Mouse (Mus musculus) hindbrain, embryonic 11.5 days (tissue): ENCODE data around the gene Myh9. TPM values are rescaled to one million over a fixed set of nuclear protein-coding genes. Genes with fewer than 3 reads are reported as not detected.

Experiments
- ATAC-seq: fragments of 200-750 bp; cut with Nextera tagmentation; 2 replicates; pipeline ENCODE4 v1.8.0; 2017; ENCODE audit warnings: mild to moderate bottlenecking, moderate TSS enrichment, moderate library complexity; ENCODE audit not compliant: low FRiP score
- DNase-seq: peaks from one replicate; pipeline ENCODE4 v3.0.0-alpha.2; 2015; ENCODE audit warnings: low spot score
- H3K27ac ChIP-seq: fragments of 300-500 bp; sonication (generic); 2 replicates; pipeline ENCODE4 v1.5.1; 2014; ENCODE audit warnings: mild to moderate bottlenecking, low read depth, low read length
- H3K27me3 ChIP-seq: fragments of 300-500 bp; sonication (generic); 2 replicates; pipeline ENCODE4 v1.6.1; 2014; ENCODE audit warnings: mild to moderate bottlenecking, low read length, moderate library complexity, mixed read lengths; ENCODE audit not compliant: control insufficient read depth, insufficient read depth
- H3K36me3 ChIP-seq: fragments of 300-500 bp; sonication (generic); 2 replicates; pipeline ENCODE4 v1.6.1; 2014; ENCODE audit warnings: mild to moderate bottlenecking, low read length, moderate library complexity, mixed read lengths; ENCODE audit not compliant: control insufficient read depth, insufficient read depth
- H3K4me1 ChIP-seq: fragments of 300-500 bp; sonication (generic); replicated peaks from 2 replicates; pipeline ENCODE4 v1.6.1; 2014; ENCODE audit warnings: low read length, mixed read lengths; ENCODE audit not compliant: control insufficient read depth, insufficient read depth
- H3K4me2 ChIP-seq: fragments of 300-500 bp; sonication (generic); replicated peaks from 2 replicates; pipeline ENCODE4 v1.6.1; 2014; ENCODE audit warnings: mild to moderate bottlenecking, low read depth, low read length
- H3K4me3 ChIP-seq: fragments of 300-500 bp; sonication (generic); 2 replicates; pipeline ENCODE4 v1.5.1; 2014; ENCODE audit warnings: low read depth, low read length
- H3K9ac ChIP-seq: fragments of 300-500 bp; sonication (generic); 2 replicates; pipeline ENCODE4 v1.6.1; 2014; ENCODE audit warnings: low read depth, low read length
- H3K9me3 ChIP-seq: fragments of 300-500 bp; sonication (generic); 2 replicates; pipeline ENCODE4 v1.6.1; 2016; ENCODE audit warnings: low read length; ENCODE audit not compliant: control insufficient read depth
- WGBS: fragments of 180-500 bp; shearing (Covaris S2); extraction: QIAGEN DNeasy Blood & Tissue Kit; methylation state at CpG from one replicate; pipeline ENCODE4 v1.1.7; 2014; 5-methylcytosine and 5-hydroxymethylcytosine counted together
- polyA plus RNA-seq: library from polyadenylated mRNA; unstranded; fragments of >200 nt; fragmentation: Nextera tagmentation; extraction: Ambion mirVana; gene quantifications from 2 replicates; pipeline ENCODE4 v1.2.1, GENCODE M21; 2014

Gene Myh9
- polyA plus RNA-seq, 1 experiment from 2014 or later = 29.8 TPM

DNA sequence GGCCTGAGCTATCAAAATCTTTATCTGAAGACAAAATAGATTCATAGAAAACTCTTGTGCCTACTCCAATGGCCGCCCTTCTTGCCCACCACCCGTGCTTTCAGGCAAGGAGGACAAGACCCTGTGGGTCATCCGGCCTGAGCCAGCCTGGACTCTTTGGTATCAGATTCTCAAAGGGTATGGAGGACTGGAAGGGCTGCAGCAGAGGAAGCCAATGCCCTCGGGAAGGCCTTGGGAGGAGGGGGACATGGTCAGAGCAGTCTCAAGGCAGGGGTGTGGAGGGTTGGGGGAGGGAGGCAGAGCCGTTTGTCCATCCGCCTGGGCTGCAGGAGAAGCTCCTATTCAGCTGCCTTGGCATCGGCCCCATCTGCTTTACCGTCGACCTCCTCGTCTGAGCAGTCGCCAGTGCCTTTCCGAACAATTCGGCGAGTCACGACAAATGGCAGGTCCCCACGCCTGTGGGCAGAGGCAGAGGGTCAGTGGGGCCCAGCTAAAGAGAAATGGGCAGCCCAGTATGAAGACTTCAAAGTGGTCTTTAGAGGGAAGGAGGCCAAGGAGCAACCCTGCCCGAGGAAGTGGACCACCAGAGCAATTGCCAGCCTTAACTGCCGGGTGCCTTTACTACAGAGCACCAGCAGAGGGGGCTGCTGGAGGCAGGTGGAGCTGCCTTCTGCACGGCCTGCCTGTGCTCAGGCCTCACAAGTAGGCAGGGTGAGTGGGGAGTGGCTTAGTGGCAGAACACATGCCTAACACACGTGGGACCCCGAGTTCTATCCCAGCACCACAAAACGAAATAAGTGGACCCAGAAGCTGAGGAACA, 80.2 kb downstream of the Myh9 start:
- no peak overlapping the region for H3K4me3 ChIP-seq
- H3K9ac ChIP-seq = no peak overlapping the region
- 80% methylated on average over 22 of the region's 22 CpGs for WGBS
- 0 out of 2 replicates have a peak, but pooled peaks cover 2% of the 10 kb centered on the region for H3K4me1 ChIP-seq
- H3K27ac ChIP-seq = no peak overlapping the region
- H3K9me3 ChIP-seq = no peaks in the 10 kb centered on the region
- no peak overlapping the region for H3K4me2 ChIP-seq
- DNase-seq (peak; percentile 57), ATAC-seq (no peak)
- peaks cover 9% of the 10 kb centered on the region for H3K36me3 ChIP-seq
- no peaks in the 10 kb centered on the region for H3K27me3 ChIP-seq

DNA sequence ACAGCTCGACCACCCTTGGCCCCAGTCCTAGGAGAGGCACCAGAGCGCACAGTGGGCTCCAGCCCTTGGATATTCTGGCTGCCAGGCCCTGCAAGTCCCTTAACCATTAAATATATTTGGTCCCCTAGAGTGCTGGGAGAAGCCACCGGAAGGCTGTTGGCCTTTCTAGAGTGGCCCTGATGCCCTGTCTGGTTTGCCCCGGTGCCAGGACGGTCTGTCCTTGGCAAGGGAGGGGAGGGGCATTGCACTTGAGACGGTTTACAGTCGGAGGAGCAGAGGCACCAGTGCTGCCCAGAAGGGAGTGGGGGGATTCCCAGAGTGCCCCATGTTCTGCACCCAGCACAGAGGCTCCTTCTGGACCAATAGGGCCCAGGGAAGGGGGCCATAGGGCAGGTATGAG, 80.9 kb downstream of the Myh9 start:
- H3K36me3 ChIP-seq = peaks cover 8% of the 10 kb centered on the region; the same call in 1 of the 2 replicates
- 0 out of 2 replicates have a peak, but pooled peaks cover 2% of the 10 kb centered on the region for H3K4me1 ChIP-seq
- DNase-seq = no peak
- no peaks in the 10 kb centered on the region for H3K9me3 ChIP-seq
- H3K27me3 ChIP-seq = no peaks in the 10 kb centered on the region
- no peak overlapping the region for H3K9ac ChIP-seq
- 96% methylated on average over 7 of the region's 7 CpGs for WGBS
- no peak overlapping the region for H3K4me3 ChIP-seq
- ATAC-seq = no peak
- no peak overlapping the region for H3K27ac ChIP-seq
- no peak overlapping the region for H3K4me2 ChIP-seq

DNA sequence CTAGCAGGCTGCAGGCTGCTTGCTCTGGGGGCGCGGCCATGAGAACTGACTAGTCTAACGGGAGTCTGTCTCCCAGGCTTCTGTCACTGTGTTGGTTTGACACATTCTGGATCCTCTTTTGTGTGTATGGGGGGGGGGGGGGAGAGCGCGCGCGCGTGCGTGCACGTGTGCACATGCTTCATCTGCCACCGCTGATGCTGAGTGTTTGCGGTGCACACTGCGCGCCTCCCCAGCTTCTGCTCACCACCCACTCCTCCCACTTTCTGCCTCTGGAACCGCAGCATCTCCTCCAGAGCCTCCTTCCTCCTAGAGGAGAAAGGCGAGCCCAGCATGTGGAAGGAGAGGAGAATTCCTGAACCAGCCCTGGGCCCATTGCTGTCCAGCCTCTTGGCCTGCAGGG, 81.9 kb downstream of the Myh9 start:
- Histone ChIP-seq H3K9me3 (no peaks in the 10 kb centered on the region), H3K4me1 (0 out of 2 replicates have a peak, but pooled peaks cover 2% of the 10 kb centered on the region), H3K9ac (no peak overlapping the region), H3K27me3 (no peaks in the 10 kb centered on the region), H3K27ac (no peak overlapping the region), H3K4me3 (no peak overlapping the region), H3K4me2 (no peak overlapping the region), H3K36me3 (peaks cover 4% of the 10 kb centered on the region; the same call in 1 of the 2 replicates)
- DNase-seq (no peak), ATAC-seq (no peak)
- 96% methylated on average over 16 of the region's 16 CpGs for WGBS

DNA sequence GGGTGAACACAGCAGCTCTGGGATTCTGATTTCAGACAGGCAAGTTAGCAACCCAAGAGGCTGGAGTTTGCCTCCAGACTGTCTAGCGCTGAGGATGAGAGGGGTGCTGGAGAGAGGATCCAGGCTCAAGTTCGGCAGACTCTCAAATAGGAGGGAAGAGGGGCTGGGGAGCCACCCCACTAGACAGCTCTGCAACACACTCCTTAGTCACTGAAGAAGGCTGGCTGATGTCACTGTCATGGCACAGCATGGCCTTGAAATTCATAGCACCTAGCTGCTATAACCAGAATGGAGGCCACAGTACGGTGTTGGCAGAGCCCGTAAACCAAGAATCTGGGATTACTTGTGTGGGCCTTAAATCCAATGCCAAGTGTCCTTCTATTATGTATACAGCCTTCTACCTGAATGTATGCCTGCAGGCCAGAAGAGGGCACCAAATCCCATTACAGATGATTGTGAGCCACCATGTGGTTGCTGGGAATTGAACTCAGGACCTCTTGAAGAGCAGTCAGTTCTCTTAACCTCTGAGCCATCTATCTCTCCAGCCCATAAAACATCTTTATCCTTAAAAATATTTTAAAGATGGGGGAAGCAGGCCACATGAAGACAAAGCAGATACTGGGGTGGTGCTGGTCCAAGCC, 84.3 kb downstream of the Myh9 start:
- no peak overlapping the region for H3K4me2 ChIP-seq
- 0 out of 2 replicates have a peak, but pooled peaks cover 2% of the 10 kb centered on the region for H3K4me1 ChIP-seq
- H3K4me3 ChIP-seq = no peak overlapping the region
- H3K9me3 ChIP-seq = no peaks in the 10 kb centered on the region
- H3K9ac ChIP-seq = no peak overlapping the region
- 84% methylated on average over 4 of the region's 4 CpGs for WGBS
- ATAC-seq (no peak), DNase-seq (no peak)
- no peak overlapping the region for H3K27ac ChIP-seq
- no peaks in the 10 kb centered on the region for H3K36me3 ChIP-seq
- no peaks in the 10 kb centered on the region for H3K27me3 ChIP-seq

DNA sequence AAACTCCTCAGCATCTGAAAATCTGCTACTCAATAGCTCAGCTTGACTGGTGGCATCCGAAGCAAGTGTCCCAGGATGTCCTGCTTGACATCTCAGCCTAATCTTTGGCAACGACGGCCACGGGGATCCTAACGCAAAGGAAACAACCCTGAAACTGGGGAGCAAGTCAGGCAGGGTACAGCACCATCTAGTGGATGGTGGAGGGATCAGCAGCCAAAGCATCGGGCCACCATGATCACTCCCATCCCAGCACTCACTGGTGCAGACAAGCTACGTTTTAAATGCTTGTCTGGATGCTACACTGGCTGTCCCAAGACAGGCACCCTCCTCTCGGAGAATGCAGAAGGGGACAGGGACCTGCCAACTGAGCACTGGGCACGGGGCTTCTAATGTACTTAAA, 85.1 kb downstream of the Myh9 start, which contains the start of gene Apol8:
Apol8 (minus strand) TSS at position 156 of the 400 bp plus-strand sequence.
- 0 out of 2 replicates have a peak, but pooled peaks cover 2% of the 10 kb centered on the region for H3K4me1 ChIP-seq
- no peak within 1 kb of the TSS for H3K4me3 ChIP-seq
- no peaks in the 10 kb centered on the region for H3K9me3 ChIP-seq
- no peaks in the 10 kb centered on the region for H3K36me3 ChIP-seq
- DNase-seq (peak; percentile 83), ATAC-seq (no peak)
- no peaks in the 10 kb centered on the region for H3K27me3 ChIP-seq
- 0 out of 2 replicates have a peak within 1 kb of the TSS, but pooled peaks have one; percentile 5 for H3K4me2 ChIP-seq
- H3K9ac ChIP-seq = no peak within 1 kb of the TSS
- no peak within 1 kb of the TSS for H3K27ac ChIP-seq
- 10% methylated on average over 9 of the region's 9 CpGs for WGBS

DNA sequence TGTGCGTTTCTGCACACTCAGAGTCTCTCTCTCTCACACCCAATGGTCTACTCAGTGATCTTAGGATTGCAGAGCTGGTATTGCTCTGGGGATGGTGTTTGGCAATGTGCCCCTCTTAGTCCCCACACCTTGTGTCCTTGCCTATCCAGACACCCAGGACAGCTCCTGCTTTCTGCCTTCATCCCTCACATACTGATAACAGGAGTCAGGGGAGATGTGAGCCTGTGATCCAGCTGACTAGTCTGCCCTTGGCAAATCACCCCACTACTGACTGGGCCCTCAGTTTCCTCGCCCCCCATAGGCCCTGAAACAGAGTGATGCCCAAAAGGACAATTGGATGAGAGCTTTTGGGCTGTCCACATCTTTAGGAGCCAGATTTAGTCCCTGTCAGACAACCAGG, 85.9 kb downstream of the Myh9 start:
- H3K9ac ChIP-seq = no peak overlapping the region
- H3K27me3 ChIP-seq = no peaks in the 10 kb centered on the region
- ATAC-seq (no peak), DNase-seq (no peak)
- no peaks in the 10 kb centered on the region for H3K36me3 ChIP-seq
- WGBS = 66% methylated on average over 2 of the region's 2 CpGs
- no peak overlapping the region for H3K27ac ChIP-seq
- H3K9me3 ChIP-seq = no peaks in the 10 kb centered on the region
- H3K4me3 ChIP-seq = no peak overlapping the region
- no peak overlapping the region for H3K4me2 ChIP-seq
- H3K4me1 ChIP-seq = 0 out of 2 replicates have a peak, but pooled peaks cover 2% of the 10 kb centered on the region

DNA sequence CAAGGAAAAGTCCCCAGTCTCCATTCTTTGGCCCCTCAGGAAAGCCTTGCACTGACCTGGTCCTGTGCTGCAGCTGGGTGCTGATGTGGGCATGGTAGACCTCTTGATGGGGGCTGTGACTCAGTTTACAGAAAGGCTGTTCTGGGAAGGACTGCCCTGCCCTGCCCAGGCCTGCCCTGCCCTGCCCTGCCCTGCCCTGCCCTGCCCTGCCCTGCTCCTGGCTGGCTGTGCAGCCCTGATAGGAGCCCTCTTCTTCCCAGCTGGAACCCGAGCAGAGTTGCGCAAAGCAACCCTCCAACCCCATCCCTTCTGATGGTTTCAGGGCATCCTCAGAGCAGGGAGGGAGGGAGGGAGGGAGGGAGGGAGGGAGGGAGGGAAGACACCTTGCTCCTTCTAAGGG, 86.8 kb downstream of the Myh9 start:
- no peak for ATAC-seq

DNA sequence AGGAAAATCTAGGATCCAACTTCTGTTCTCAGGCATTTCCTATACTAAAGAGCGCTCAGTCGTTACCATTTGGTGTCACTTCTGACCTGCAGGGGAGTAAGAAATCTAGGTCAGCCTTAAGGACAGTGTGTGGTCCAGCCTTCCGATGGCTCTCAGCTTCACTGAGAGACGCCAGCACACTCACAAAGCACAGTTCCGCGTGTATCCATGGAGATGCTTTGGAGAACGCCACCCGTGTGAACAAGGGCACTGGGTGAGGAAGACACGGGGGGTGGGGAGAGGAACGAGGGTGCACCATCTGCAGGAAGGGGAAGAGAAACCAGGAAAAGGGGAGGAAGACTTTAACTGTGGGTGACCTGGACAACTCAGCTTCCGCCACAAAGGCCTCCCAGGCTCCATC, 89.5 kb downstream of the Myh9 start:
- ATAC-seq (no peak), DNase-seq (no peak)
- Histone ChIP-seq H3K27ac (no peak overlapping the region), H3K4me1 (0 out of 2 replicates have a peak, but pooled peaks cover 2% of the 10 kb centered on the region), H3K36me3 (no peaks in the 10 kb centered on the region), H3K4me2 (no peak overlapping the region), H3K9ac (no peak overlapping the region), H3K4me3 (no peak overlapping the region), H3K27me3 (no peaks in the 10 kb centered on the region), H3K9me3 (no peaks in the 10 kb centered on the region)
- WGBS = 58% methylated on average over 11 of the region's 11 CpGs

More for the DNA sequence above, 86.8 kb downstream of the Myh9 start:
- Histone ChIP-seq H3K9ac (no peak overlapping the region), H3K9me3 (no peaks in the 10 kb centered on the region), H3K4me3 (no peak overlapping the region), H3K36me3 (no peaks in the 10 kb centered on the region), H3K4me2 (no peak overlapping the region), H3K4me1 (0 out of 2 replicates have a peak, but pooled peaks cover 2% of the 10 kb centered on the region), H3K27ac (no peak overlapping the region), H3K27me3 (no peaks in the 10 kb centered on the region)
- WGBS = no CpG with 5 or more reads among the region's 2 CpGs
- DNase-seq = no peak
